Mouse (Mus musculus): ENCODE data around the gene Tubd1.

Tubd1 gene

DNA sequence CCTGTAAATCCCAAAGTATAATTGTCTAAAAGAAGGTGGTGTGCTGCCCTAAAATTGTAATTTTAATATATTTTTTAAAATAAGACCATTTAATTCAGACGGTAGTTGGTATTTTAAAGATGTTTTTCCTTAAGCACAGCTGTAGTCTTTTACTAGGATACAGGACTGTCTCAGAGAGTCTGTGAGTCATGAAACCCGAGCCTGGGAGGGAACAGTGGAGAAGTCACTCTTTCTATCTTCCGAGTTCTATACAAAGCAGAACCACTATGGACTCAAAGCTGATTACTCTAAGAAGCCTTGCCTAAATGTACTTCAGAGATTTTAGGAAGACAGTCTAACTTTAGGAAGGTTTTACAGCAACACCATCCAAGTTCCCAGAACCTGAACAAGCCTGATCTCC is 57.3 kb downstream of the Tubd1 start:
- no peak for DNase-seq

DNA sequence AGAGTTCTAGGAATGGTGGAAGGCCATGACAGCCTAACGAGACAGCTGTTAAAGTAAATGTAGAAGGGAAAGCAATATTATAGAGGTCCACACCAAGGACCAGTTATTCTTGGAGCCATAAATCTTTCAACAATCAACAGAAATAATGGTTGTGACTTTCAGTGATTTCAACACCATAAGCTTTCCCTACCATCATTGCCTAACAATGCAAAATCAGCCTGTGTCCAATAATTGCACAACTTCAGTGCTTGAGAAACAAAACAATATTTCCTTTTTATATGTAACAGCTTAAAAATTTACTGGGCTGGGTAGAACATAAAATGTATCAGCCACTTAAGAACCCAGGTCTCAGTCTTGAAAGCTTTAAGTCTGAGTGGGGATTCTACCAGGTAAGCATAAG is 58.9 kb downstream of the Tubd1 start:
- DNase-seq, result no peak

DNA sequence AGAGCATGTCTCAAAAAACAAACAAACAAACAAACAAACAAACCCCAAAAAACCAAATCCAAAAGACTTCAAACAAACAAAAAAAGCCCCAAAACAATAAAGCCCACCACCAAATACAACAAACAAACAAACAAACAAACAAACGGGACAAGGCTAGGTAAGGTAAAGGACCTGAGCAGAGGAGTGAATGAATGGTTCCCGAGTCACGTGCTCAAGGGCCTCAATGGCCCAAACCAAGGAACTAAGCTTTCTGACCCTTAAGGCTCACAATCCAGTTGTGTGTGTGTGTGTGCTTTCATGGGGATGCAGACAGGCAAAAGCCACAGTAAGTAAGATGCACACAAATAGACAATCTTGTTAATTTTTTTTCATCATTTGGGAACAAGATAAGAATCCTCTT is 59.5 kb downstream of the Tubd1 start:
- no peak for DNase-seq

DNA sequence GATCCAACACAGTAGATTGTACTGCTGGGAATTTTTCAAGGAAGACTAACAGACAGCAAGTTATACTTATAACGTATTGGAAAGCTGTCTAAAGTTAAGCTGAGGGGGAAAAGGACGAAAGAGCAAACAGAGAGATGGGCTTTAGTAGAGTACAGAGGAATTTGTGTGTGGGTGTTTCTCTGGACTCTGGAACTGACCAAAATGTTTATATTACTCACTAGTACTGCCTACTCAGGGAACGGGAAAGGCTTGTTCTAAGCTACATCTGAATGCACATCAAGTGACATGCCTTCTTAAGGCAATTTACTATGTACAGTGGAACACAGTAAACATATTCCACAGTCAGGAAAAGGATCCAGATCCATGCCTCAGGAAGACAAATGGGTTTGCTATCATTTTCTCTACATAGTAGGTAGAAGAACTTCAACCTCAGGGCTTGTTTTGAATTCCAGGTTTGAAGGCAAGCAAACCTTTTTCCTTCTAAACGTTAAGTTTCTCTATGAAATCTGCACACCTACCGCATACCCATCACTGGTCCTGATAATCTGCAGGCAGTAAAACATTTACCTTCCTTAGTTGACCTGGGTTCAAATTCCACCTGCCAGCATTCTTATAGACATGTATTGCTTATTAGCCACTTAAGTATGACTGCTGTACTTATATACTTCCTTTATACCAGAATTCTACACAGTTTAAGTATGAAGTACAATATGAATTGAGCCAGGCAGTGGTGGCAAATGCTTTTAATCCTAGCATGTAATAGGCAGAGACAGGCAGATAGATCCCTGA is 60.1 kb downstream of the Tubd1 start:
- no peak for DNase-seq

DNA sequence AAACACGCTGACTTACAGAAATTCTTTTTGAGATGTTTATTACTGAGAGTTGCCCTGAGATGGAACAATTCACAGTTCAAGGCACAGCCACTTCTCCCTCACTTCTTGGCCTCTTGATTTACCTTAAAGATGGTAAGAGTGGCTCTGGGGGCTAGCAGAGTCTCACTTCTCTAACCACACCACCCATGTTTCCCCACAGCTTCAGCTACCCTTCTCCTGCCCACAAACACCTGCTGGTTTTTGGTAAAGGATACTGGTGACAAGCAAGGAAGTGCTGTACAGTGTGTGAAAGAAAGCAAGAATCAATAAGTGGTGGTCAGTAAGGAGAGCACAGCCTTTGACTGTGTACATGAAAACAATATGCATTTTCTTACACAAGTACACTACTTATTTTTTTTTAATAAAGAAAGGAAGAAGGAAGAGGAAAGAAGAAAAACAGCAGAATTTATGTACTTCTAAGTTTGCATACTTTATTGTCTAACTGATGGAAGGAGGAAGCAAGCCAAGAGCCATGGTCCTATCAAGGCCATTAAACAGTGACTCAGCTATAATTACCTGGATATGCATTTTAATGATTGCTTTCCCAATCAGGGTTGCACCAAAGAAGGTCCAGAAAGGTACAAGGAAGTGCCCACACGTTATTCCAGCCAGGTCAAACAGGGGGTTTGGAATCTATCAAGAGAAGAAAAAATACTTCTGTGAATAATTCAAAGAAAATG is 62.0 kb downstream of the Tubd1 start:
- no peak for DNase-seq

DNA sequence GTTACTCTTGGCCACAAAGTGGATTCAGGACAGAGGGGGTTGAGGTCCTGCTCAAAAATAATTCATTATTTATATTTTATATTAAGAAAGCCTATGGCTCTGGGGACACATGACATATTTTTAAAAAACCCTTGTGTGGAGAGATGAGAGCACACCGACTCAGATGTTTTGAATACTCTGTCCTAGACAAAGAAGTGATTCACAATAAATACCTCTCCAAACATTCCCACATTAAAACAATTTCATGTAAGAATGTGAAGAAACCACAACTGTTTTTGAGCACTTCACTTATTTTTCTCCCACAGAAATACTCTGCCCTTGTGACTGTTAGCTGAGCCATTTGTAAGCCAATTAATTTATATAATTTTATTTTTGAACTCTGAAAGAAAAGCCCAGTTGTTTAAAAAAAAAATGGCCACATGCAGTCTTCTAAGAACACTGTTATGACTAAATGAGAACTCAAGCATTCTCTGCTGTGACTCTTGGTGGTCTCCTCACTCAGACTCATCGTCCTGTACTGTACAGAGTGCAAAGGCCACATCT is 63.1 kb downstream of the Tubd1 start:
- DNase-seq, result no peak

DNA sequence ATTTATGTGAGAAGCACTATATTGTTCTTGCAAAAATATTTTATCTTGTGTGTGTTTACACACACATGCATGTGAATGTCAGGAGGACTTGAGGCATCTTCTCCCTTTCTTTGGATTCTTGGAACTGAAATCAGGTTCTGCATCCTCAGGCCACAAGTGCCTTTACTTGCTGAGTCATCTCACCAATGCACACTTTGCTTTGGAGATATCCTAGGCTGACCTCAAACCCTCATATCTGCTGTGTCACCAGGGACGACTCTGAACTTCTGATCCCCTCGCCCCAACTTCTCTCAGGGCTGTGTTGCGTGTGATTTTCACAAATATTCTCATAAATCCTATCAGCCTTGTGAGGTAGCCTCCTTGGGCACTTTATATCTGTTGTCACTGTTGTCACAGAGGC is 65.4 kb downstream of the Tubd1 start:
- DNase-seq, result no peak

DNA sequence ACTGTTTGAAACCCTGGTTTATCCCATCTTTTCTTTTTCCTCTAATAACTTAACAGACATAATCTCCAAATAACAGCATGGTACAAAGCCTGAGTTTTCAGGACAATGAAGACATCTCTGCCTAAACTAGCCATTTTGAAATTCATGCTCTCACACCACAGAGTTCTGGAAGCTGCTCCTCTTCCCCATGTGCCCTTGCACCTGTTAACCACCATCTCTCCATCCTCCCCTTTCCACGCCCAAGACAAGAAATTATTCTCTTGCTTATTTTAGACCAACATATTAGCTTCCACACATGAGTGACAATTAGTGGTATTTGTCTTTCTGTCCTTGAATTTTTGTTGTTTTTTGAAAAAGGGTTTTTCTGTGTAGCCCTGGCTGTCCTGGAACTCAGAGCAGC is 67.2 kb downstream of the Tubd1 start:
- no peak for DNase-seq

DNA sequence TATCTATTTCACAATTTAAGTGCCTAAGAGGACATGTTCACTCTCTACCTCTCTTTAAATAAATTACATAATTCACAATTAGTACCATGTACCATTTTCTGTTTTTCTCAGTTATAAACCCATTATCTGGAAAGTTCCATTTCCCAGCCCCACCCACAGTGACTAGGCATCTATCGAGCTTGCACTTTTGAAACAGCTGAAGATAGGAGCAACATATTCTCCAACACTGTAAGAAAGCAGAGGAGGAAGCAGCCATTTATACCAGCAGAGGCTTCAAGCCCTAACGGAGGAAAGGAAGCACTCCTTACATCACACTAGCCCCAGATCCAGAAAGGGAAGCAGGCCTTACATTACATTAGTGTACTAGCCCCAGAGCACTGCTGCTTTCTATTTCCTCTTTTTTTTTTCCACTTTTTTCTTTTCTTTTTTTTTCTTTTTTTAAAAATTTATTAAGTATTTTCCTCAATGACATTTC is 69.3 kb downstream of the Tubd1 start:
- no peak for DNase-seq

DNA sequence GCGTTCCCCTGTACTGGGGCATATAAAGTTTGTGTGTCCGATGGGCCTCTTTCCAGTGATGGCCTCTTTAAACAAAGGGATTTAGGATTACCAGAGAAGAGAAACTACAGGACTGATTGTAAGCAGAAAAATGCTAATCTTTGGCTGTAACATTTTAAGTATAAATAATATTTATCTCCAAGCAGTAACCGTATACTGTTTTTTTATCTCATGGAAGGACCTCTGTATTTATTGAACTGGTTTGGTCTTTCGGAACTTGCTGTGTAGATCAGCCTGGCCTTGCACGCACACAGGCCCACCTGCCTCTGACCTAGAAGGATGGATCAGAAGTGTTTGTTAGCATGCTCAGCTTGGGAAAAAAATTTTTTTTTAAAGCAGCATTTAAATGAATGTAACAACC is 69.8 kb downstream of the Tubd1 start:
- DNase-seq, result no peak

Measured in cerebellum, postnatal 14 days (tissue).